Mouse (Mus musculus): ENCODE results near the gene Tanc2. TPM values are rescaled to one million over a fixed set of nuclear protein-coding genes. Genes with fewer than 3 reads are reported as not detected.

Tanc2 gene
- 2.1 and 2.6 TPM in 2 replicates for polyA plus RNA-seq (2012; rRNA removed)

DNA sequence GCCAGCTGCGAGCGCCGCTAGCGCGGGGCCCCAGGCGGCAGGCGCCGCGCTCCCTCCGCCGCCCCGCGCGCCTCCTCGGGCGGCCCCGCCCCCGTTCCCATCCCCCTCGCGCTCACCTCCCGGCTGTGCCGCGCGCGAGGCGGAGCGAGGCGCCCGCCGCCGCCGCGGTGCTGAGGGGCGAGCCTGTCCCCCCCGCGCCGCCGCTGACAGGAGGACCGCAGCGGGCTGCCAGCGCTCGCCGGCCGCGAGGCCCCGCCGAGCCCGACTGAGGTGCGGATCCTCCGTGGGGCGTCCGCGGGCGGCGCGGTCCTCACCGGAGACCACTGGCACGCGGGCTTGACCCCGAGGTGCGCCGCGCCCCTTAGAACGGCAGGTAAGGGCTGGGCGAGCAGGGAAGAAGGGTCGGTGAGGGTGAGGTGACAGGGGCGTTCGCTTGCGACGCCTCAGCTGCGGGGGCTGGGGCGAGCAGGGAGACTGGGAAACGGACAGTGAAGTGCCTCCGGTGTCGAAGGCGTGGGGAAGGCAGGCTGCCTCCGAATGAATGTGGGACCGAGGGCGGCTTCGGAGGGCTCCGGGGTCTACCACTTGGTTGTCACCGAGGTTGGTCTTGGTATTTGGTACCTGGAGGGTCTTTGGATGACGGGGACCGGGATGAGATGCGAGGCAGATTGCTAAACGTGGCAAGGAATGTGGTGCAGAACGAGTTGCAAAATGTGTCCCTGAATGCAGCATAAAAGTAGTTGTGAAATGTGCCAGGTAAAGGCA, at the start of gene Tanc2:
Gene Tanc2, plus strand, starts transcription at position 110 of the 765 bp plus-strand sequence.
- Histone ChIP-seq H3K4me1 (replicated peaks; ENCODE audit: control insufficient read depth, insufficient read depth, low read length) (peaks cover 4% of the 10 kb centered on the region), H3K36me3 (ENCODE audit: control insufficient read depth, insufficient read depth, low read length) (no peaks in the 10 kb centered on the region), H3K4me3 (ENCODE audit: control insufficient read depth, insufficient read depth, low read length) (peak within 1 kb of the TSS; percentile 82), H3K27ac (ENCODE audit: control insufficient read depth, insufficient read depth, low read length) (no peak within 1 kb of the TSS), H3K27me3 (ENCODE audit: control insufficient read depth, insufficient read depth, low read length) (no peaks in the 10 kb centered on the region)
- TF ChIP-seq CTCF (IDR thresholded peaks at IDR 0.05; ENCODE audit: borderline replicate concordance, control insufficient read depth, extremely low read depth, insufficient read depth, low read length, poor library complexity) (no peak), POLR2A (IDR thresholded peaks at IDR 0.05; ENCODE audit: control insufficient read depth, extremely low read depth, insufficient read depth, low read length, poor library complexity) (no peak)
- peak; percentile 54 for DNase-seq
- 7% methylated on average over 83 of the region's 87 CpGs for WGBS

DNA sequence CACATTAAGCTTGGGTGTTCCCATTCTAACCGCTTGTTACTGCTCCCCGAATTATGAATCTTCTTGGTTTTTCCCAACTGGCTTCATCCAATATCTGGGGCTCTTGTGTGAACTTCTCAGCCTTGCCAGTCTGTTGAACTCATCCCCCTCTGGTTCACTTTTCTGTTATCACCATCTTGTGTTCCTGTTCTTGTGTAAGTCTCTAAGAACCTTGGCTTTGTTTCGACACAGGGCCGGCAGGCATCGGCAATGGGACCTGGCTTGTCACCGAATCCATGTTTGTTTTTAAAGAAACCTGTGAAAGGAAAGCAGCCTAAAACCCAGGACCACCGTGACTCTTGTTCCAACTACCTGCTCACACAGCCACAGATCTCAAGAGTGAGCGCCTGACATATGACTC, 49.0 kb upstream of the Tanc2 start:
- H3K27me3 ChIP-seq (ENCODE audit: control insufficient read depth, insufficient read depth, low read length), result no peaks in the 10 kb centered on the region
- H3K4me3 ChIP-seq (ENCODE audit: control insufficient read depth, insufficient read depth, low read length), result no peak overlapping the region
- H3K4me1 ChIP-seq (replicated peaks; ENCODE audit: control insufficient read depth, insufficient read depth, low read length), result no peaks in the 10 kb centered on the region
- TF ChIP-seq POLR2A (IDR thresholded peaks at IDR 0.05; ENCODE audit: control insufficient read depth, extremely low read depth, insufficient read depth, low read length, poor library complexity) (no peak), CTCF (IDR thresholded peaks at IDR 0.05; ENCODE audit: borderline replicate concordance, control insufficient read depth, extremely low read depth, insufficient read depth, low read length, poor library complexity) (no peak)
- 96% methylated on average over 8 of the region's 8 CpGs for WGBS
- no peak overlapping the region for H3K27ac ChIP-seq (ENCODE audit: control insufficient read depth, insufficient read depth, low read length)
- no peaks in the 10 kb centered on the region for H3K36me3 ChIP-seq (ENCODE audit: control insufficient read depth, insufficient read depth, low read length)
- no peak for DNase-seq

DNA sequence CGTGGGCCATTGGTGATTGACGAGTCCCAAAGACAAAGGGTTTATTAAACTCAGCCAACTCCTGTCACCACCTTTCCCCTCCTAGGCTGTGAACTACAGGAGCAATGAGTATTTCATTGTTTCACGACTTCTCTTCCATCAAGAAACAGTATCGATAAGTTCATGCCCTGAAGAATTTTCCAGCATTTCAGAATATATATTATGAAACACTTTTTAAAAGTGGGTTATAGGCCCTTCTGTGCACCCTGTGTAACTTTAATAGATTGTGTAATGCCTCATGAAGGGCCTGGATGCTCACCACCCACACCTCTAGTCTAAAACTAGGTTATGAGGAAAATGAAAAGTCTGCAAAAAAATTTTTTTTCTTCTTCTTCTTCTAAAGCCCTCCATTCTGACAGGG, 48.4 kb upstream of the Tanc2 start:
- no peak overlapping the region for H3K27ac ChIP-seq (ENCODE audit: control insufficient read depth, insufficient read depth, low read length)
- H3K36me3 ChIP-seq (ENCODE audit: control insufficient read depth, insufficient read depth, low read length), result no peaks in the 10 kb centered on the region
- no peak for DNase-seq
- TF ChIP-seq CTCF (IDR thresholded peaks at IDR 0.05; ENCODE audit: borderline replicate concordance, control insufficient read depth, extremely low read depth, insufficient read depth, low read length, poor library complexity), result no peak
- TF ChIP-seq POLR2A (IDR thresholded peaks at IDR 0.05; ENCODE audit: control insufficient read depth, extremely low read depth, insufficient read depth, low read length, poor library complexity), result no peak
- no peaks in the 10 kb centered on the region for H3K4me1 ChIP-seq (replicated peaks; ENCODE audit: control insufficient read depth, insufficient read depth, low read length)
- no peak overlapping the region for H3K4me3 ChIP-seq (ENCODE audit: control insufficient read depth, insufficient read depth, low read length)
- WGBS, result 94% methylated on average over 4 of the region's 4 CpGs
- no peaks in the 10 kb centered on the region for H3K27me3 ChIP-seq (ENCODE audit: control insufficient read depth, insufficient read depth, low read length)

DNA sequence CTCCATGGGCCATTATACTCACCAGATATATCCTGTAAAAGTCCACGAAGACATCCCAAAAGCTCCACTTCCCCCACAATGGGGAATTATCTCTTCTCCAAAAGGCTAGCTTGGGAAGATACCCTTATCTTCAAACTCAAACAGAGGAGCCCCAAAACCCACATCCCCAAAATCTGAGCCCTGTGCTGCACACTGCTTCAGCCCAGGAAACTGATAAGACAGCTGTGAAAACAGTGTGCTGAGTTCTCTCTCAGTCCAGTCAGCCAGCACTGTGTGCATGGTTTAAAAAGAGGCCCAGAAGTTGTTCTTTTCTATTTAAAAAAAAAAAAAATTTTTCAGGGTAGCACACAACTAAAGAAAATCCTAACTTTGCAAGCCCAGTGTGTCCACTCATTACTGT, 47.7 kb upstream of the Tanc2 start:
- no peak overlapping the region for H3K4me3 ChIP-seq (ENCODE audit: control insufficient read depth, insufficient read depth, low read length)
- DNase-seq, result no peak
- H3K36me3 ChIP-seq (ENCODE audit: control insufficient read depth, insufficient read depth, low read length), result no peaks in the 10 kb centered on the region
- H3K27ac ChIP-seq (ENCODE audit: control insufficient read depth, insufficient read depth, low read length), result no peak overlapping the region
- 29% methylated on average over 1 of the region's 1 CpGs for WGBS
- no peaks in the 10 kb centered on the region for H3K4me1 ChIP-seq (replicated peaks; ENCODE audit: control insufficient read depth, insufficient read depth, low read length)
- no peaks in the 10 kb centered on the region for H3K27me3 ChIP-seq (ENCODE audit: control insufficient read depth, insufficient read depth, low read length)
- TF ChIP-seq POLR2A (IDR thresholded peaks at IDR 0.05; ENCODE audit: control insufficient read depth, extremely low read depth, insufficient read depth, low read length, poor library complexity), result no peak
- no peak for TF ChIP-seq CTCF (IDR thresholded peaks at IDR 0.05; ENCODE audit: borderline replicate concordance, control insufficient read depth, extremely low read depth, insufficient read depth, low read length, poor library complexity)

DNA sequence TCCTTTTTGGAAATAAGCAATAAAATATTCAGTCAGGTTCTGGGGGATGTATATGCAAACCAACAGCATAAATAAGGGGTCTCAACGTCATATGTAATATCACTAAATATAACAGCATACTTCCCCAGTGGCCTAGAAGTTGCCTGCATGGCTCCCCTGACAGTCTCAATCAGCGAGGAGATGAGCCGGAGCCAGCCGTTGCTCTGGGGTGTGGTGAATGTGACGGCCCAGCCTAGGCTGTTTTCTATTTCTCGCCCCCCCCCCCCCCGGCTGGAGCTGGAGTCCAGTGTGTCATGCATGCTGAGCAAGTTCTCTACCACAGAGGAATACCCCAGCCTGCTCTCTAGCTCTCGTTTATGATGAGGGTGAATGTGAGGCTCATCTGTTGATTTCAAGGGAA, 44.0 kb upstream of the Tanc2 start:
- no peaks in the 10 kb centered on the region for H3K4me1 ChIP-seq (replicated peaks; ENCODE audit: control insufficient read depth, insufficient read depth, low read length)
- H3K4me3 ChIP-seq (ENCODE audit: control insufficient read depth, insufficient read depth, low read length), result no peak overlapping the region
- H3K27me3 ChIP-seq (ENCODE audit: control insufficient read depth, insufficient read depth, low read length), result no peaks in the 10 kb centered on the region
- H3K36me3 ChIP-seq (ENCODE audit: control insufficient read depth, insufficient read depth, low read length), result no peaks in the 10 kb centered on the region
- DNase-seq, result no peak
- TF ChIP-seq POLR2A (IDR thresholded peaks at IDR 0.05; ENCODE audit: control insufficient read depth, extremely low read depth, insufficient read depth, low read length, poor library complexity) (no peak), CTCF (IDR thresholded peaks at IDR 0.05; ENCODE audit: borderline replicate concordance, control insufficient read depth, extremely low read depth, insufficient read depth, low read length, poor library complexity) (no peak)
- WGBS, result 82% methylated on average over 8 of the region's 8 CpGs
- no peak overlapping the region for H3K27ac ChIP-seq (ENCODE audit: control insufficient read depth, insufficient read depth, low read length)

DNA sequence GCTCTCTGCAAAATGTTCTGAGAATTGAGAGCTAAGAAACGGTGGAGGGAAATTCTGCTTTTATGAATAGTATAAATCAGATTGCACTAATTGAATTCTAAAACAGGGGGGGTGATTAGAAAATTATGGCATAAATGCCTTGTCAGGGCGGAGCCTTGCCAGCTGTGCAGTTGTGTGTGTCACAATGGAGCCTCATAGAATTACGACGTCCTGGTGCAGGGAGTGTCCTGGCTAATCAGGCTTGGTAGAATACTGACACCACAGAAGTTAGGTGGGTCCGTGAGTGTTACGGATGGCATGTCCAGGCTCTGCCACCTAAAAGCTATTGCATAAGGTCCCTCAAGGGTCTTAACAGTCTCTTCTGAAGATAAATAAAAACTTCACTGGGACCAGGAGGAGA, 43.4 kb upstream of the Tanc2 start:
- H3K27me3 ChIP-seq (ENCODE audit: control insufficient read depth, insufficient read depth, low read length), result no peaks in the 10 kb centered on the region
- H3K4me1 ChIP-seq (replicated peaks; ENCODE audit: control insufficient read depth, insufficient read depth, low read length), result no peaks in the 10 kb centered on the region
- DNase-seq, result no peak
- H3K27ac ChIP-seq (ENCODE audit: control insufficient read depth, insufficient read depth, low read length), result no peak overlapping the region
- no peak overlapping the region for H3K4me3 ChIP-seq (ENCODE audit: control insufficient read depth, insufficient read depth, low read length)
- H3K36me3 ChIP-seq (ENCODE audit: control insufficient read depth, insufficient read depth, low read length), result no peaks in the 10 kb centered on the region
- TF ChIP-seq CTCF (IDR thresholded peaks at IDR 0.05; ENCODE audit: borderline replicate concordance, control insufficient read depth, extremely low read depth, insufficient read depth, low read length, poor library complexity) (no peak), POLR2A (IDR thresholded peaks at IDR 0.05; ENCODE audit: control insufficient read depth, extremely low read depth, insufficient read depth, low read length, poor library complexity) (no peak)
- 89% methylated on average over 6 of the region's 6 CpGs for WGBS

All from thymus, adult 2 months (tissue).